20 mouse cellular contexts compared by ENCODE assay signal in genomic region chr14:25824995-25825394, GRCm38 (mm10).
"Had no signal": no experiment of that assay in that cellular context is flagged by ENCODE, and none has a peak within 500 bp of the region (broad histone marks: within the 10 kb centered on the region; RNA-seq: fewer than 3 reads in every experiment).

No protein-coding gene starts in this region.

- H3K27ac ChIP-seq: midbrain, embryonic 10.5 days; neural tube, embryonic 13.5 days; neural tube, embryonic 15.5 days; stomach, embryonic 15.5 days; stomach, postnatal 0 days had no signal

- H3K4me2 ChIP-seq: lung, embryonic 14.5 days; neural tube, embryonic 13.5 days; neural tube, embryonic 15.5 days; stomach, embryonic 15.5 days had no signal

- DNase-seq: lung, adult 18-20 months; lung, embryonic 14.5 days; lung, postnatal 10 days; lung, postnatal 4 days; midbrain, embryonic 14.5 days; retina, postnatal 1 day; right cerebral cortex, adult 18-20 months; right cerebral cortex, postnatal 25 days; right cerebral cortex, postnatal 4 days; spleen, adult 18-20 months; thymus, adult 2 months; thymus, postnatal 25 days; thymus, postnatal 4 days had no signal

- H3K4me3 ChIP-seq: midbrain, embryonic 10.5 days; myocyte; neural tube, embryonic 13.5 days; neural tube, embryonic 15.5 days; stomach, embryonic 15.5 days had no signal

- H3K36me3 ChIP-seq: midbrain, embryonic 10.5 days; neural tube, embryonic 13.5 days; neural tube, embryonic 15.5 days; stomach, embryonic 15.5 days had no signal

- H3K27me3 ChIP-seq: neural tube, embryonic 13.5 days; stomach, embryonic 15.5 days had no signal

- H3K9me3 ChIP-seq: midbrain, embryonic 10.5 days; neural tube, embryonic 13.5 days; neural tube, embryonic 15.5 days; stomach, embryonic 15.5 days had no signal

- H3K9ac ChIP-seq: lung, embryonic 14.5 days; neural tube, embryonic 13.5 days; neural tube, embryonic 15.5 days; stomach, embryonic 15.5 days had no signal

- ATAC-seq: midbrain, embryonic 16.5 days had no signal
